Mouse (Mus musculus) layer of hippocampus, postnatal 10 days (tissue): Measurements from ENCODE around the gene Oas1h. TPM values are rescaled to one million over a fixed set of nuclear protein-coding genes. Genes with fewer than 3 reads are reported as not detected.
"Not testable (repeated sequence)": the region's sequence is repeated elsewhere in the genome, so short reads cannot be mapped to it uniquely, and the experiment has no call there.

Experiments
- DNase-seq, 2 experiments: peaks; one replicate each; pipeline ENCODE4 v3.0.0; 2021; ENCODE audit warnings: low spot score in 2 of 2
- total RNA-seq, 2 experiments: library from RNA; stranded (reverse); gene quantifications; 2 replicates each; pipeline ENCODE4 v1.2.3; 2021

The Oas1h gene
- total RNA-seq, 2 experiments from 2014 or later = not detected

GRCm38 (mm10) chr5:120881681-120882080 is 20.5 kb downstream of the Oas1h start:
- not testable (repeated sequence) for DNase-seq

GRCm38 (mm10) chr5:120887413-120887812 is 26.2 kb downstream of the Oas1h start, which contains the start of gene Oas1g:
TSS of gene Oas1g (minus strand) at chr5:120887613.
- DNase-seq = not testable (repeated sequence)

- no peak for DNase-seq
Measured at GRCm38 (mm10) chr5:120887831-120888230, 26.6 kb downstream of the Oas1h start.

DNA sequence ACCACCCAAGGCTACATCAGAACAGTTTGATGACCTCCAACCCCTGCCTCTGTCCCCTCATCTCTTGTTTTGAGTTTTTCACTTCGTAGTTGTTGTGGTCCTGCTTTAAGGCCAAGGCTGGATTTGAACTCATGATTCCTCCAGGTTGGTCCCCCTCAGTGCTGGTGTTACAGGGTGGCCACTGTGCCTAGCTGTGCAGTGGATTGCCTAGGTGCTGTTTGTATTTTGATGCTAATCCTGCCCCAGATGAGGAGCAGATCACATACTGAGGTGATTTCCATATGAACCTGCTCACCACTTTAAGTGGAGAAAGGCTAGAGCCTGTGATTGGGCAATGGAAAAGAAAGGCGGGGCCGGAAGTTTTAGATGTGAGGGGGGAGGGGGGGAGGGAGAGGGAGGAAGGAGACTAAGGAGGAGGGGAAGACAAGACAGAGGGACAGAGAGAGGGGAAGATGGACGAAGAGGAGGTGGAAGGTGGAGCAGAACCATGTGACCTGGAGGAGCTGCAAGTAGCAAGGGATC is 27.1 kb downstream of the Oas1h start:
- DNase-seq = not testable (repeated sequence)

GRCm38 (mm10) chr5:120890026-120890425 is 28.8 kb downstream of the Oas1h start:
- DNase-seq = no peak

- DNase-seq = no peak
Measured at GRCm38 (mm10) chr5:120890991-120891390, 29.8 kb downstream of the Oas1h start.

- DNase-seq = not testable (repeated sequence)
Measured at GRCm38 (mm10) chr5:120891566-120892242, 30.5 kb downstream of the Oas1h start.

- DNase-seq = no peak
Measured at GRCm38 (mm10) chr5:120892243-120892660, 31.0 kb downstream of the Oas1h start.

DNA sequence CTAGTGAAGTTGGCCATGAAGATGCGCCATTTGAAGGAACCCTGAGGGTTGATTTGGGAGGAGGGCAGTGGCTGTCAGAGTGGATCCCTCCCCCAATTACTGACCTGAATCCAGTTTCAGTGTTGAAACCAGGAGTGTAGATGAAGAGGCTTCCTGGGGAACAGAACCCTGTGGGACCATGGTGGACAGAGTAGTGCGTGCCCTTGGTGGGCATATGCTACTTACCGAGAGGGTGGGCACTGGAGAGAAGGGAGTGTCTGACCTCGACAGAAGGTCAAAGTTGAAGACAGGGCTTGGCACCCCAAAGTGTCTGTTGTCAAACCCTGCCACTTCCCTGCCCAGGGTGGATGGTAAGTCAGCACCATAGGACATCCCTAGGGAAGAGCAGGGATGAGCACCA is 32.6 kb downstream of the Oas1h start:
- DNase-seq = not testable (repeated sequence)

GRCm38 (mm10) chr5:120894692-120895091 is 33.5 kb downstream of the Oas1h start:
- not testable (repeated sequence) for DNase-seq

- DNase-seq = no peak
Measured at GRCm38 (mm10) chr5:120895231-120895900, 34.1 kb downstream of the Oas1h start.

DNA sequence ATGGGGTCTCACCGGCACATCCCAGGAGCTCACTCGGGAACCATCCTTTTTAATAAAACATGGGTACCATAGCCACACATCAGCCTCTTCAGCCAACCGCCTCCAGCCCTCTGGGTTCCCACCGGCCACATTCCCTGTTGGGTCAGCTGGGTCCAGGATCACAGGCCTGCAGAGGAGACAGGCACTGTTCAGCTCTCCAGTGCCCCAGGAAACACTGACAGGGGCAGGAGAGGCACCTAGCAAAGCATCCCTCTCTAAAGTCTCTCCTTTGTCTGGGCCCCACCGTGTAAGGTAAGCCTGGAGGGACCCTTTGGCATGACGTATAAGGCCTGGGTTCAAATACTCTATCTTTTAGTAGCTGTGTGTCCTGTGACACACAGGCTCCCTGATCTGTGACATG is 37.1 kb downstream of the Oas1h start:
- DNase-seq = no peak

DNA sequence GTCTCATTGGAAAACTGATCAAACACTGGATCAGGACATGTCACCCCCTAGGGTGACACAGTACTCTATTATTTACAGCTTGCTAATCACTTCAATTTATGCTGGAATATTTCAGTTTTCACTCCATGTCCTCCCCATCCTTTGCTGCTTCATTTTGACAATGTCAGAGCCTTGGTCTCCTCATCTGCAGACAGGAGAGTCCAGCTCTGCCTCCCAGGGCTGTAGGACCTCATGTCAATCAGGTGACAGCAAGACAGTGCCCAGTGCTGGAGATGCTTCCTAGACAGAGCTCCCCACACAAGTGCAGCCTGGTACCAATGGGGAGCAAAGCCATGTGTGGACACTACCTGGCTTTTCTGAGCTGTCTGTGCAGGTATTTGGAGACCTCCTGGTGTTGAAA is 37.5 kb downstream of the Oas1h start:
- DNase-seq = no peak

DNA sequence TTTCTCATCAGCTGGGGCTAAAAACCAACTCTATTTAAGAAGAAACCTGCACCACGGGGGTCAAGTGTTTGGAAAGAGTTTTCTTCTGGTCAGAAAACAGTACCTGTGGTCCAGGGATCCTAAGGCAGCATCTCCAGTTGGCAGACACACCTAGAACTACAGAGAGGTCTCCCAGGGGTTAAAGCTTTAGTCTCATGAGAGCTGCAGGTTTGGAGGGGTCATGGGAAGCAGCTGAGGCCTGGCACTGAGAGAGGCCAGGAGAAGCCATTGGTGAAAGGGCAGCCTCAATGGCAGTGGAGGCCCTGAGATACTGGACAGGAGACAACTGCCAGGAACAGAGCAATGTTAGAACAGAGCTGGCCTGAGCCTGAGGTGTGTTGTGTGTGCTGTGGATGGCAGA is 39.4 kb downstream of the Oas1h start:
- no peak for DNase-seq

- no peak for DNase-seq
Measured at GRCm38 (mm10) chr5:120902056-120902455, 40.8 kb downstream of the Oas1h start.

GRCm38 (mm10) chr5:120906791-120907733 is 45.8 kb downstream of the Oas1h start, which contains the start of gene Oas1a:
TSS of gene Oas1a (minus strand) at chr5:120907521.
- DNase-seq = not testable (repeated sequence)

GRCm38 (mm10) chr5:120908196-120908920 is 47.1 kb downstream of the Oas1h start:
- DNase-seq = no peak

DNA sequence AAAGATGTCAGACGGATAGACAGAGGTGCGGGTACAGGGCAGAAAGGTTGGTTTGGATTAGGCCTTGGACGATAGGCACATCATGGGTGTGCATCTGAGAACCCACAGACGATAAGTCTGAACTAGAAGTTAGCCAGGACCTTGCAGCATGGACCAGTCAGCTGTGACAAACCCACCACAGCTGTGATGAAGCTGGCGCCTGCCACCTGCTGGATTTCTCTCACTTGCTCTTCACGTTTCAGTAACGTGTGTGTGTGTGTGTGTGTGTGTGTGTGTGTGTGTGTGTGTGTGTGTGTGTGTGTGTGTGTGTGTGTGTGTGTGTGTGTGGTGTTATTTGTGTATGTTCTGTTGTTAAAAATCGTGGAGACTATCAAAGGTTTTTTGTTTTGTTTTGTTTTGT is 53.0 kb downstream of the Oas1h start, which contains the start of gene Oas1d:
TSS of gene Oas1d (plus strand) at position 333 of the 400 bp plus-strand sequence.
- not testable (repeated sequence) for DNase-seq

GRCm38 (mm10) chr5:120919156-120919935 is 58.1 kb downstream of the Oas1h start:
- DNase-seq = not testable (repeated sequence)

GRCm38 (mm10) chr5:120920296-120920695 is 59.1 kb downstream of the Oas1h start:
- DNase-seq = no peak
